Mouse (Mus musculus): Measurements from ENCODE around the gene Rnf187.

Gene Rnf187

DNA sequence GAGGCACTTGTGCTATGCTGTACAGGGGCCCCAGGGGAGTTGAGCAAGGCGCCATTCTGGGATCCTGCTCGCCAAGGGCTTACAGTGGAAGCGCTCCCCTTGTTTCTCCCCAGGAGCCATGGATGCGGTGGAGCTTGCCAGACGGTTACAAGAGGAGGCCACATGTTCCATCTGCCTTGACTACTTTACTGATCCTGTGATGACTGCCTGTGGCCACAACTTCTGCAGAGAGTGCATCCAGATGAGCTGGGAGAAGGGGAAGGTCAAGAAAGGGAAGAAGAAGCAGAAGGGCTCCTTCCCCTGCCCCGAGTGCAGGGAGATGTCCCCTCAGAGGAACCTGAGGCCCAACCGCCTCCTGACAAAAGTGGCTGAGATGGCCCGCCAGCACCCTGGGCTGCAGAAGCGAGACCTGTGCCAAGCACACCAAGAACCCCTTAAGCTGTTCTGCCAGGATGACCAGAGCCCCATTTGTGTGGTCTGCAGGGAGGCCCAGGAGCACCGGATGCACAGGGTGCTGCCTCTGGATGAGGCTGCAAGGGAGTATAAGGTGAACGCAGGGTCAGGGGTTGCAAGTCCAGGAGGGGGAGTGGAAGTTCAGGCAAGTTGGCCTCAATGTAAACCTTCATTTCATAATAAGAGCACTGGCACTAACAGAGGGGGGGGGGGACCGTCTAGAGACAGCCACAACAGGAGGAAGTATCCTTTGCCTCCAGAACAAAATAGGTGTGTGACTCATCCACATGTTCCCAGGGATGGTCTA is 26.5 kb upstream of the Rnf187 start:
- peak; percentile 21 for DNase-seq (ENCODE audit: low read depth)

DNA sequence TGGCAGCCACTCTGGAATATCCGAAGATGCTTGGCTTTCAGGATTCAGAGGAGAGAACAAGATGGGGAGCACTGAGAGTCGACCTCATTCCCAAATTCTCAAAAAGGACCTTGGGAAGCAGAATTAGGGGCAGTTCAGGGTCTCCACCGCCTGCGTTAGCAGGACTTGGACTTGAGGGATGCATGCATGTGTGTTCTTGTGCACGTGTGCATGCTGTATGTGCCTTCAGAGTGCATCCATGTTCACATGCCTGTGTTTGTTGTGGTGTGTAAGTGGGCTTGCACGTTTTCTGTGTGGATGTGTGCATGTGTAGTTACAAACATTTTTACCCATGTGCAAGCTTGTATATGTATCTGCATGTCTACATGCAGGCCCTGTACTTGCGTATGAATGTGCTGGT is 25.5 kb upstream of the Rnf187 start:
- DNase-seq (ENCODE audit: low read depth), result no peak

DNA sequence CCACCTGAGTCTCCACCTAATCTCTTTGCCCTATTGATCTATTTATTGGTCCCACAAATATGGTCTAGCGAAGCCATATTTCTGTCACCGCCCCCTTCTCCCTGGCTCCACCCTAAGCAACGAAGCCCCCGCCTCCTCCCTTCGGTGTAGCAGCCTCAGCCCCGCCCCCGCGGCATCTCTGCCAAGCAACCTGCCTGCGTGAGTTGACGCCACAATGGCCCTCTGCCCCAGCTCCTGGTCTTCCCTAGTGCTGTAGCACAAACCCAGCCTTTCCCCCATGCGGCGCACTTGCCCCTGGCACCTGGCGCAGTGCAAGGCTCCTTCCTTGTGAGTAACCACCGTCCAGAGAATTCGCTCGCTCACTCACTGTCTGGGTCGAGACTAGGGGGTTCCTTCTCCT is 24.8 kb upstream of the Rnf187 start:
- no peak for DNase-seq (ENCODE audit: low read depth)

DNA sequence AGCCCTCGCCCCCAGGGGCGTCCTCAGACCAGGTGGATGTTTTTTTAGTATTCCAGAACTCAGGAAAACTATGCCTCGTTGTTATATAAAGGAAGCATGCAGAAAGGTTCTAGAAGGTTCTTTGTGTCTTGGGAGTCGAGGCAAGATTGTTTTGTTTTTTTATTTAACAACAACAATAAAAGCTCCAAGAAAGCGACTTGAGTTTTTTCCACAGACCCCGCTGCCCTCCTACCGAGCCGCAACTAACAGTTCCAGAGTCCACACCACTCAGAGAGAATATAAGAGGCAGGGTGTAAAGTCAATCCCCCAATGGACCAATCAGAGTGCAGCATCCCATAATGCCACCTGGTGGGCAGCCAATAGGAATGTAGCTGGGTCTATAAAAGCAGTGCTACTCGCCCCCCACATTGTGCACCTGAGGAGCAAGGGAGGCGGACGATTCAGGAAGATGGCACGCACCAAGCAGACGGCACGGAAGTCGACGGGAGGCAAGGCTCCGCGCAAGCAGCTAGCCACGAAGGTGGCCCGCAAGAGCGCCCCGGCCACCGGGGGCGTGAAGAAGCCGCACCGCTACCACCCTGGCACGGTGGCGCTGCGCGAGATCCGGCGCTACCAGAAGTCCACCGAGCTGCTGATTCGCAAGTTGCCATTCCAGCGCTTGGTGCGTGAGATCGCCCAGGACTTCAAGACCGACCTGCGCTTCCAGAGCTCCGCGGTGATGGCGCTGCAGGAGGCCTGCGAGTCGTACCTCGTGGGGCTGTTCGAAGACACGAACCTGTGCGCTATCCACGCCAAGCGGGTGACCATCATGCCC is 22.9 kb upstream of the Rnf187 start:
- no peak for DNase-seq (ENCODE audit: low read depth)

DNA sequence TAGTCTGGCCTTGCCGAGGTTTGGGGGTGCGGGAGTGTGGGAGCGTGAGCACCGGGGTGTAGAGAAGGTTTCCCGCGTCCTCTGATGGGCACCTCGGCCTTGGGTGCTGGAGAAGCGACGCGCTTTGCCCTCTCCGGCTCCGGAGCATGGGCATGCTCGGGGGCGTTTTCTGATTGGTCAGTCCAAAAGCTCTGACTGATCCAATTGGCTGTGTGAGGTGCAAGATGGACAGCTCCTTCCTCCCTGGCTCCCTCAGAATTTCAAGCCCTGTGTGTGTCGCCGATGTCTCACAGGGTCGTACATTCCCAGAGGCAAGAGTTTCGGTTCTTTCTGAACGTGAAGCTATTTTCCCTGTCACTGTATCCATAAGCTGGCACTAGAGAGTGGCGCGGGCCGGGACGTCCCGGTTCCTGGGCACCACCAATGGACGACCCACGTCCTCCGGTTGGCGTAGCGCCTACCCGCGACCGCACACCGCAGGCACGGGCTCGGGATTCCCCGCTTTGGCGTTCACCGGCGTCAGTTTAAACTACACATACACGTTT is 21.3 kb upstream of the Rnf187 start:
- peak; percentile 95 for DNase-seq (ENCODE audit: low read depth)

DNA sequence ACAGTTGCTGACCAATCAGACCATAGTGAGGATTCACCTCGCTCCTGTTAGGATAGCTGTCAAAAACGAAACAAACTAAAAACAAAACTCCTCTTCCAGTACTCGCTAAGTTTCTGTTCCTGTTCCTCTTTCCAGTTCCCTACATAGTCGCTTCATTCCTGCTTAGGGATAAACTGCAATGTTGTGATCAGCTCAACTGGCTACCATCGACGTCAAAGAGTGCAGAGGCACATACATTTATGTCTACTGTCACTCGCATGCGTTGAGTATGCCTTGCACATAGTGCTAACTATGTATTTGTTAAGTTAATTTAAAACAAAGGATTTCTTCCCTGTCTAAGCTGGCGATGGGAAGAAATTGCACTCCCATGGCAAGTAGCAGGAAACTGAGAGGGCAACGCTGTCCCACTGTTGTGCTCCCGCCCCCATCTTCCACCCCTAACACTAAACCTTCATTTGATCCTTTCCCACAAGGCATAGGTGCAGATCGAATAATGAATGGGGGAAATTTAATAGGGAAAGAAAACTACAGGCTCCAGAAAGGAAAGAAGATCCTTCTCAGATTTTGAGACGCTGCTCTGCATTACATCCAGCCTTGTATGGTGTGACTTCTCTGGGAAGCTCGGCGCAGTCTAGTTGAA is 20.6 kb upstream of the Rnf187 start:
- DNase-seq (ENCODE audit: low read depth), result peak; percentile 52

DNA sequence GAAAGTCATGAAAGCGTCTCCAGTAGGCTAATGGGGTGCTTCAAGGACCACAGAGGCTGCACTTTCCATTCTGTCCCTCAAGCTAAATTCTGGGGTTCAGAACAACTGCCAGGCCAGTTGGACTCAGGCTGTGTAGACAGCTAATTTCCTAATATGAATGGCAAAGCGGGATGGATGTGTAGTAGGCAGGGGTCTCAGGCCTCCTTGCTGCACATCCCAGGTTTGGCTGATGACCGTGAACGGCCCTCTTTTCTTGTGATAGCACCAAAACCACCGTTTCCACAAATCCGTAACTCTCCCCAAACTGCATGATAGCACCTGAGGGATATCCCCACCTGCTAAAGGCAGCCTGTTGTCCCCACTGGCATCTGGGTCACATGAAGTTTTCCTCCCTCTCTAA is 19.8 kb upstream of the Rnf187 start:
- DNase-seq (ENCODE audit: low read depth), result no peak

DNA sequence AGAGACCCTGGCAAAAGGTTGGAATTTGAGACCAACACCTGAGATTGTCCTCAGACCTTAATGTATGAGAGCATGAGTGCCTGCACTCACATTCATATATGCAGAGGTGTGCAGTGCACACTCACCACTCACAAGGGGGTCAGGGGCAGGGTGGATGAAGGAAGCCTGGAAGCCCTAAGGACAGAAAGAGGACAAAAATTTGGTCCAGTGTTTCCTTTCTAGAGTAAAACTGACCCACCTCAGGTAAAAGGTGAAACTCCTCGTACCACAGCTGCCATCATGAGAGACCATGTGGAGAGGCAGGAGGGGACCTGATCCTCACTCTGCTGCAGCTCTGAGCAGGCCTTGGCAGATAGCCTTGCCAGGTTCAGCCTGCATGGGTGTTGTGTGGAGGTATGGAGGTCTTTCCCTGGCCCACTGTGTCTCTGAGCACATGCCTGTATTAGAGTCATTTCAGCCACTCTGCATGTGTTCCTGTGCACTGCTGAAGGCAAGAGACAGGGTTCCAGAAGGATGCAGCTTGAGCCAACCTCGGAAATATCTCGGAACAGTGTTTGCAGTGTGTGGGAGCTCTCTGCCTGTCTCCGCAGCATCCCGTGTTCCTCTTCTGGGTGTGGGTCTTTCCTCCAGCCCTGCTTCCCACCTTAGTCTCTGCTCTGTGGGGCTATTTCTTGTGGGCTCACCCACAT is 18.7 kb upstream of the Rnf187 start:
- no peak for DNase-seq (ENCODE audit: low read depth)

DNA sequence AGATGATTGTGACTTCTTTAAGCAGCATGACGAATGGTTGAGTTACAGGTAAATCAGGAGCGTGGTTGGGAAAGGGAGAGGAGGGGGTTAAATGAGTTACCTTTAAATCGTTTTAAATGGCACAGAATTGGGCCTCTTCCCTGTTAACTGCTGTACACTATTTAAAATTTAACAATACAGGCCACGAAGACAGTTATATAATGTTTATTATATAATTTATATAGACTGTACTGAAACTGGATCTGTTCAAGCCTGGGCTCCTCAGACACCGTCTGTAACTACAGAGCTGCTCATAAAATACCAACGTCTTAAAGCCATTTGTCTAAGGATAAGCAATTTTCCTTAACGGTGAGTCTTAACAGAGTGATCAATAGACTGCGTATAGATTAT is 17.1 kb upstream of the Rnf187 start:
- DNase-seq (ENCODE audit: low read depth), result no peak

DNA sequence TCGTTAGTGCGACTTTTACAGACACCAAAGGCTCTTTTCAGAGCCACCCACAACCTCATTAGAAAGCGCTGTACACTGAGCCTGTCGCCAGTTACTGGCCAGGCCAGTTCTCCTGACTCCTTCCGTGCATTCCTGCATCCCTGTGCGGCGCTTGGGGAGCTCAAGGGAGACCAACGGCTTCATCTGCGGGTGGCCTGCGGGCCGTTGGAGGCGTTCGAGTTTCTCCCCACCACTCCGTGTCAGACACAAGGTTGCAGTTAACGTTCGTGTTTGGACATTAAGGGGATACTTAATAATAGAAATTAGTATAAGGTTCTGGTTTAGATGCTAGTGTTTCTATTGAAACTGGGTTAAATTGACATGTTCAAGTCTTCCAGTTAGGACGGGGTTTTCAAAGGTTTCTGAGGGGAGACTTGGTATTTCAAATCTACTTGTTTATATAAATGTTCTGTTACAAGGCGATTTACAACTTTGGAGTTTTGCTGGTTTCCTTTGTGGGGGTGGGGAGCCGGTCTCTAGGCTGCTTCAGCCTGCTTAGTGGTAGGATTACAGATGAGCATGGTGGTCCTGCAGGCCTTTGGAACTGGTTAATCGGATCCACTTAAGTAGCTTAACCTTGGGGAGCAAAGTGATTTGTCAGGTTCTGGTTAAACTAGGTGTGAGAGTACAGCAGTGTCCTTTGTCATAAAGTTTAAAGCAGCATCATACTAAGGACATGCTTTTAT is 16.6 kb upstream of the Rnf187 start:
- peak; percentile 69 for DNase-seq (ENCODE audit: low read depth)

DNA sequence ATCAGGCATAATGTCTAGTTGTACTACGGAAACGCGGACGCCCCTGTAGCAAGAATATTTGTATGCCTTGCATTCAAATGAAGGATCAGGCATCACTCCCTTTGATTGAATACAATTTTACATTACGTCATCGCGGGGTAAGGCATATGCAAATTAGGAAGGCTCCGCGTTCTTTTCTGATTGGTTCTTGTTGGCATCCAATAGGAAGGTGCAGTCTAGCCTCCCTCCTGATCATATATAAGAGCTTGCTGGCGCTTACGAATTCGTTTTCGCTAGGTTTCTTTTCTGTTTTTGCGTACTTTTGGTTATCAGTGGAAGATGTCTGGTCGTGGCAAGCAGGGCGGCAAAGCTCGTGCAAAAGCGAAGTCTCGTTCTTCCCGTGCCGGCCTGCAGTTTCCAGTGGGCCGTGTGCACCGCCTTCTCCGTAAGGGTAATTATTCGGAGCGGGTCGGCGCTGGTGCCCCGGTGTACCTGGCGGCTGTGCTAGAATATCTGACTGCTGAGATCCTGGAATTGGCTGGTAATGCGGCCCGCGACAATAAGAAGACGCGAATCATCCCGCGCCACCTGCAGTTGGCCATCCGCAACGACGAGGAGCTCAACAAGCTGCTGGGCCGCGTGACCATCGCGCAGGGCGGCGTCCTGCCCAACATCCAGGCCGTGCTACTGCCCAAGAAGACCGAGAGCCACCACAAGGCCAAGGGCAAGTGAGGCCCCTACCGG is 15.9 kb upstream of the Rnf187 start, which contains the start of the genes Hist3h2a and Trim17:
Hist3h2a (plus strand) TSS at position 266 of the 723 bp plus-strand sequence.
Trim17 (plus strand) TSS at position 266 of the 723 bp plus-strand sequence.
- peak; percentile 100 for DNase-seq (ENCODE audit: low read depth)

DNA sequence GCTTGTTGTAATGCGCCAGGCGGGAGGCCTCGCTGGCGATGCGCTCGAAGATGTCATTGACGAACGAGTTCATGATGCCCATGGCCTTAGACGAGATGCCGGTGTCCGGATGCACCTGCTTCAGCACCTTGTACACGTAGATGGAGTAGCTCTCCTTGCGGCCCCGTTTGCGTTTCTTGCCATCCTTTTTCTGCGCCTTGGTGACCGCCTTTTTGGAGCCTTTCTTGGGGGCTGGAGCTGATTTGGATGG is 15.4 kb upstream of the Rnf187 start:
- DNase-seq (ENCODE audit: low read depth), result peak; percentile 39

DNA sequence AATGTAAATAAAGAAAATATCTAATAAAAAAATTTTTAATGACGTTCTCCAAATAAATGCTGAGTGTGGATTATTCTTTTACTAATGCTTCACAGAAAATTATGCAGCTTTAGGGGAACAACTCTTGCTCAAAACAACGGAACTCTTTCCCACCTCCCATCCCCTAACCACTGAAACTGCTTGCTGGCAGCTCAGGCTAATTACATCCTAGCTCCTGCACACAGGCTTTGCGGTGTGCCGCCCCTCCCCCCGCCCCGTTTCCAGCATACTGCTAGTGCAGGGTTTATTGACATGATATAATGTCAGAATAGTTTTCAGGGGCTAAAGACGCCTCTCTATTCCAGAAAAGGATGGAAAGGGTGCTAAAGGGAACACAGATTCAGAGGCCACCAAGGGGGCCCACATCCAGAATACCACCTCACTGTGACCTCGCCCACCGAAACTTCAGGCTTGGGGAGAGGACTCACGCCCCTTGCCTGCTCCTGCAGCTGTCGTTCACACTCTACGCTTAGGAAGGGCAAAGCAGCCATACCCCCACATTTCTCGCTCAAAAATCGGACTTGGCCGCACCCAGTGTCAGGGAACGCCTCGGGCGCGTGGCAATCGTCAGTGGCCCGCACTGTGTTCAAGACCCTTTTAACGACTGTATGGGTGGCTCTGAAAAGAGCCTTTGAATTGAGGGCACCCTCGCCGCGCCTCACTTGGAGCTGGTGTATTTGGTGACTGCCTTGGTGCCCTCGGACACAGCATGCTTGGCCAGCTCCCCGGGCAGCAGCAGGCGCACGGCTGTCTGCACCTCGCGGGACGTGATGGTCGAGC is 14.8 kb upstream of the Rnf187 start:
- peak; percentile 72 for DNase-seq (ENCODE audit: low read depth)

DNA sequence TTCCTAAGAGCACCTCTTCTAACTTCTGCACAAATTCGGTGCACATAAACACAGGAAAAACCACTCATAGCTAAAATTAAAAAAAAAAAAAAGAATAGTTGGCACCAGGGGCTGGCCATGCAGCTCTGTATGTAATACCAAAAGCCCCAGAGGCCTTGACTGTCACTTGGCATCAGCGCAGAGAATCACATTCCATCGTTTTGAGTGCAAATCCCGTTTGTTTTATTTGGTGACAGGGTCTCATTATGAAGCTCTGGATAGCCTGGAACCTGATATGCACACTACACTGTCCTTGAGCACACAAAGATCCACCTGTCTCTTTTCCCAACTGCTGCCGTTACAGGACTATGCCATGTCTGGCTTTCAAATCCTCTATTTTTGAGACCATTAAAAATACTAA is 12.5 kb upstream of the Rnf187 start:
- DNase-seq (ENCODE audit: low read depth), result no peak

DNA sequence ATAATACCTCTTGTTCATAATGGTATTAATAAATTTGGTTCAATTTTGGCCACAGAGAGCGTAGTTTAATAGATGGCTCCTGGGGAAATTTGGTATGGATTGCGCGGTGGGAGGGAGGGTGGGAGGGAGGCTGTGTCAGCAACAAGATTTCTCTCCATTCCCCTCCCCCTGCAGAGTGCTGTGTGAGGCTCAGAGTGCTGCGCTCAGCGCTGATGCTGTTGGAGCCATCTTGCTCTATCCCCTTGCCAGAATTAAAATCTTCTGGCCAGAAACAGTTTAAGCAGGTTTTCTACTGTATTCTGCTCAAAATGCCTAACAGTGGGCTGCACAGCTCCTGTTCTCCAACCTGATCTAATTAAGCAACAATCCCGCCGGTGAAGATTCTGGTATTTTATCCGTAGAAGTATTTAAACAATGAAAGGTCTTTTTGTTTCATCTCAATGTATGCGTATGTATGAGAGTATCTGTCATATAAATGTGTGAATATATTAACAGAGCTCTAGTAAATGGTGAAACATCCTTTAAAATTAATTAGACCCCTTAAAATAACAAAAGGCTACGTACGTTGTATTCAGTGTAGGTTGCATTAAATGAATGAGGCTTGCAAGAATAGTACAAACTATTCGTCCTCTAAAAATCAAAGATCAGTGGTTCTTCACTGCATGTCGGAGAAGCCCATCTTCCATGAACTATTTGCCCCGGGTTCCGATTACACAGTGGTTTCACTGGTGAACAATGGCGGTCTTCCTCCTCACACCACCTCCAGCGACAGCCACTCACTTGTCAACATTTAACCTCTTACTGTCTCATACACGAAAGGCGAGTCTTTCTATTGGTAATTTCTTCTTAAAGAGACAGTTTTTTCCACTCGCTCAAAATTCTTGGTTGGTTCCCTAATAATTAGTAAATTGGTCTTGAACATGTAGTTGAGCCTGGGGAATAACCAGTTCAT is 11.0 kb upstream of the Rnf187 start:
- no peak for DNase-seq (ENCODE audit: low read depth)

DNA sequence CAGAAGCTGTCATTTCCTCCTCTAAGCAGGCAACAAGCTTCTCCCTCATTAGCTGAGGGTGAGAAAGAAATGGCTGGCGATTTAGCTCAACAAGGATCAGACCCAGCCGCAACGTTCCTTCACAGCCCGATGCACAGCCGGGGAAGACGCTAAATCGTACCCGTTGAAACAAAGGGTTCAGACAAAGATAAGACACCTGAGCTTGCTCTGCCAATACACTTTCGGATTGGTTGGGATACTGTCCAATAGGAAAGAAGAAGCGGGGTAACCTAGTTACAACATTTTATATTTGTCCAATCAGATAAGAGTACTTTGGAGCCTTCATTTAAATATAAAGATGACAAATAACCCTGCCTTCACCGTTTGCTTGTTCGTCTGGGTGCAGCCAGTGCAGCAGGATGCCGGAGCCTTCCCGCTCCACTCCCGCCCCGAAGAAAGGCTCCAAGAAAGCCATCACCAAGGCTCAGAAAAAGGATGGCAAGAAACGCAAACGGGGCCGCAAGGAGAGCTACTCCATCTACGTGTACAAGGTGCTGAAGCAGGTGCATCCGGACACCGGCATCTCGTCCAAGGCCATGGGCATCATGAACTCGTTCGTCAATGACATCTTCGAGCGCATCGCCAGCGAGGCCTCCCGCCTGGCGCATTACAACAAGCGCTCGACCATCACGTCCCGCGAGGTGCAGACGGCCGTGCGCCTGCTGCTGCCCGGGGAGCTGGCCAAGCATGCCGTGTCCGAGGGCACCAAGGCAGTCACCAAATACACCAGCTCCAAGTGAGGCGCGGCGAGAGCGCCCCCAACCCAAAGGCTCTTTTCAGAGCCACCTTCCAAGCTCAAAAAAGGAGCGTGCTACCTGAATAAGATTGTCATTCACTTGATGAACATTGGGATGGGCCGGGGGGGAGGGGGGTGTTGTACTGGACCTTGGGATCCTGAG is 10.1 kb upstream of the Rnf187 start, which contains the start of gene Hist3h2ba:
Hist3h2ba (plus strand) TSS at position 379 of the 938 bp plus-strand sequence.
- no peak for DNase-seq (ENCODE audit: low read depth)

DNA sequence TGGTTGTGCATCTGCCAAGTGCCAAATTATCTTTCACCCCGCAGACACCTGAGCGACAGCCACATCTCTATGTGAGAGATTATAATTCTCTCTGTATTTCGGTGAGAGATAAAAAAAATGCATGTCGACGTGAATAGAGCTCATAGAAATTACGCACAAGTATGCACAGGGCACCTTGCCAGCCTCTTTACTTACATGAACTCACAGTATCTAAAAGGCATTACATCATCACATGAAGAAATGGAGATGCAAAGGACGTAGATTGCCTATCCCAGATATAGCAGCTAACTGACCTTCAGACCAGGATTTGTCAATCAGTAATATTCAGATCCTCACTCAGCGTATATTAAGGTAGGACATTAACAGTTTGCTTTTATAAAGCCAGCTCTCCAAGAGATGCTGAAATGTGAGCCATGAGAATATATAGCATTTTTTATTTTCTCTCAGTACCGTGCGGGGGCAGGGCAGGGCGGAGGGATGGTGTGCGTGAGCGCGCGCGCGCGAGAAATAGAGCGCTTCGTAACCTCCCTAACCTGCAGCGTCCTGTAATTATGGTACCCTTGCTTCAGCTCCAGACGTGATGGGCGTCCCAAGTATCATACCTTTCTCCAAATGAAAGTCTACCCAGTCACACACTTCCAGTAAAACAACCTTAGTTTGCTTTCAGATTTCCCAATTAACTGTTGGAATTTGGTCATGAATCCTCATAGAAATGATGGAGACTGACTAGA is 9.2 kb upstream of the Rnf187 start:
- no peak for DNase-seq (ENCODE audit: low read depth)

Measured in 416B (cell line).